Mouse (Mus musculus): ENCODE data around the gene Krtap5-3. TPM values are rescaled to one million over a fixed set of nuclear protein-coding genes. Genes with fewer than 3 reads are reported as not detected.

The Krtap5-3 gene
- total RNA-seq, 2 experiments from 2014 or later: not detected

Other genes with a start within 250 kb of the Krtap5-3 start
- gene Mob2, start 140.3 kb upstream of the Krtap5-3 start, total RNA-seq (2021): 10 to 100 TPM; 45.7 to 51.1 TPM
- gene Dusp8, start 105.5 kb upstream of the Krtap5-3 start, total RNA-seq (2021): 10 to 100 TPM; 30.7 to 36.6 TPM
- not detected for gene Gm45618, start 80.6 kb upstream of the Krtap5-3 start, total RNA-seq (2021)
- gene Gm39115, start 65.3 kb upstream of the Krtap5-3 start, total RNA-seq (2021): not detected
- not detected for gene Gm45337, start 56.8 kb upstream of the Krtap5-3 start, total RNA-seq (2021)
- not detected for gene Gm29735, start 44.3 kb upstream of the Krtap5-3 start, total RNA-seq (2021)
- not detected for gene Gm4553, start 35.6 kb upstream of the Krtap5-3 start, total RNA-seq (2021)
- gene Krtap5-2, start 25.4 kb upstream of the Krtap5-3 start, total RNA-seq (2021): not detected
- not detected for gene Gm10153, start 11.0 kb upstream of the Krtap5-3 start, total RNA-seq (2021)
- not detected for gene Gm7579, start 10.5 kb downstream of the Krtap5-3 start, total RNA-seq (2021)
- not detected for gene Krtap5-5, start 28.6 kb downstream of the Krtap5-3 start, total RNA-seq (2021)
- not detected for gene Gm40460, start 39.7 kb downstream of the Krtap5-3 start, total RNA-seq (2021)
- not detected for gene Gm2431, start 57.0 kb downstream of the Krtap5-3 start, total RNA-seq (2021)
- gene Gm4559, start 73.0 kb downstream of the Krtap5-3 start, total RNA-seq (2021): not detected
- not detected for gene Krtap5-1, start 95.8 kb downstream of the Krtap5-3 start, total RNA-seq (2021)
- gene Krtap5-4, start 102.2 kb downstream of the Krtap5-3 start, total RNA-seq (2021): not detected
- 1 to 10 TPM; 2.0 to 2.2 TPM for gene Ifitm10, start 172.4 kb downstream of the Krtap5-3 start, total RNA-seq (2021)
- 1 to 10 TPM; 2.1 to 2.2 TPM for gene Gm49369, start 181.3 kb downstream of the Krtap5-3 start, total RNA-seq (2021)
- gene Ctsd, start 186.7 kb downstream of the Krtap5-3 start, total RNA-seq (2021): 1,000 to 10,000 TPM in 1 of 2 experiments, 100 to 1,000 TPM in 1; 997 to 1,066 TPM
- gene Syt8, start 233.5 kb downstream of the Krtap5-3 start, total RNA-seq (2021): not detected
- gene Tnni2, start 240.4 kb downstream of the Krtap5-3 start, total RNA-seq (2021): 1 to 10 TPM; 1.8 to 2.6 TPM